Mouse (Mus musculus): ENCODE measurements around the gene Clip1. TPM values are rescaled to one million over a fixed set of nuclear protein-coding genes. Genes with fewer than 3 reads are reported as not detected.

Clip1 gene
- polyA plus RNA-seq, 1 experiment from 2014 or later, result 21.6 TPM

DNA sequence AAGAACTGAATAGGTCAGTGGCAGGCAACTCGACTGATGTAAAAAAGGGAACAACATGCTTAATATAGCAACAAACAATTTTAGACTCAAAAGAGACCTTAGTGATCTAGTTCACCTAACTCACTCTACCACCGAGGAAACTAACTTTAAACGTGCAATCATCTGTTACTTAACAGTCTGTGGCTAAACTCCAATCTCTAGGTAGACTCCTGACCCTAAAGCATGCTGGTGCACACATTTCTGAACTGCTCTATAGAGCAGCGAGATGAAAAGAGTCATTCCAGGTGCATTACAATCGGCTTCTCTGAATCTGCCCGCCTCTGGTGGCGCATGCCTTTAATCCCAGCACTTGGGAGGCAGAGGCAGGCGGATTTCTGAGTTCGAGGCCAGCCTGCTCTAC is 8.7 kb downstream of the Clip1 start:
- 69% methylated on average over 9 of the region's 9 CpGs for WGBS

GRCm38 (mm10) chr5:123675221-123675620 is 9.2 kb downstream of the Clip1 start:
- H3K4me3 ChIP-seq (replicated peaks; ENCODE audit: low read depth, low read length), result no peak overlapping the region
- DNase-seq (ENCODE audit: low spot score) (peak; percentile 71), ATAC-seq (replicated peaks; ENCODE audit: low FRiP score, low read depth) (no peak)
- TF ChIP-seq CTCF (IDR thresholded peaks at IDR 0.05; ENCODE audit: low read depth), result no peak
- H3K9me3 ChIP-seq (replicated peaks; ENCODE audit: low read length), result no peaks in the 10 kb centered on the region
- WGBS, result 12% methylated on average over 3 of the region's 3 CpGs
- no peak overlapping the region for H3K9ac ChIP-seq (ENCODE audit: low read depth, low read length)
- H3K4me1 ChIP-seq (replicated peaks; ENCODE audit: insufficient read depth, low read length), result peaks cover under 1% of the 10 kb centered on the region; the same call in 1 of the 2 replicates
- H3K4me2 ChIP-seq (ENCODE audit: low read length), result no peak overlapping the region
- no peaks in the 10 kb centered on the region for H3K27me3 ChIP-seq (ENCODE audit: insufficient read depth, low read length)
- no peak overlapping the region for H3K27ac ChIP-seq
- H3K36me3 ChIP-seq (ENCODE audit: insufficient read depth, low read length), result no peaks in the 10 kb centered on the region

More for the DNA sequence above, 8.7 kb downstream of the Clip1 start:
- Histone ChIP-seq H3K4me2 (ENCODE audit: low read length) (no peak overlapping the region), H3K9ac (ENCODE audit: low read depth, low read length) (no peak overlapping the region), H3K27ac (no peak overlapping the region), H3K4me3 (replicated peaks; ENCODE audit: low read depth, low read length) (no peak overlapping the region), H3K4me1 (replicated peaks; ENCODE audit: insufficient read depth, low read length) (no peaks in the 10 kb centered on the region; the same call in 1 of the 2 replicates), H3K27me3 (ENCODE audit: insufficient read depth, low read length) (no peaks in the 10 kb centered on the region), H3K36me3 (ENCODE audit: insufficient read depth, low read length) (no peaks in the 10 kb centered on the region), H3K9me3 (replicated peaks; ENCODE audit: low read length) (no peaks in the 10 kb centered on the region)
- no peak for DNase-seq (ENCODE audit: low spot score)
- TF ChIP-seq CTCF (IDR thresholded peaks at IDR 0.05; ENCODE audit: low read depth), result no peak
- no peak for ATAC-seq (replicated peaks; ENCODE audit: low FRiP score, low read depth)

DNA sequence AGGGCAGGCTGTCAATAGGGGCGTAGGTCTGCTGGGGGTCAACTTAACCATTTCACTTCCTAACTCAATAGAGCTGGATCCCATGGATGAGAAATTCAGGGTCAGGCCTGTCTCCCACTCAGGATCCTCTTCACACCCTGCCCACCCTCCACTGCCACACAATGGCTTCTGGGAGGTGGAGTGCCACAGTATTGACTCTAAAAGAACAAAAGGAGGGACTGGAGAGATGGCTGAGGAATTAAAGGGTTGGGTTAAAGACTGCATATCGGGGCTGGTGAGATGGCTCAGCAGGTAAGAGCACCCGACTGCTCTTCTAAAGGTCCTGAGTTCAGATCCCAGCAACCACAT is 13.0 kb downstream of the Clip1 start:
- TF ChIP-seq CTCF (IDR thresholded peaks at IDR 0.05; ENCODE audit: low read depth), result no peak
- H3K27ac ChIP-seq, result 0 out of 2 replicates have a peak overlapping the region, but pooled peaks have one; percentile 54
- H3K4me2 ChIP-seq (ENCODE audit: low read length), result peak overlapping the region; percentile 23; the same call in 1 of the 2 replicates
- no peaks in the 10 kb centered on the region for H3K27me3 ChIP-seq (ENCODE audit: insufficient read depth, low read length)
- WGBS, result 79% methylated on average over 3 of the region's 3 CpGs
- peaks cover 4% of the 10 kb centered on the region; the same call in 1 of the 2 replicates for H3K4me1 ChIP-seq (replicated peaks; ENCODE audit: insufficient read depth, low read length)
- DNase-seq (ENCODE audit: low spot score) (no peak), ATAC-seq (replicated peaks; ENCODE audit: low FRiP score, low read depth) (no peak)
- H3K4me3 ChIP-seq (replicated peaks; ENCODE audit: low read depth, low read length), result no peak overlapping the region
- H3K36me3 ChIP-seq (ENCODE audit: insufficient read depth, low read length), result no peaks in the 10 kb centered on the region
- no peak overlapping the region for H3K9ac ChIP-seq (ENCODE audit: low read depth, low read length)
- H3K9me3 ChIP-seq (replicated peaks; ENCODE audit: low read length), result no peaks in the 10 kb centered on the region

DNA sequence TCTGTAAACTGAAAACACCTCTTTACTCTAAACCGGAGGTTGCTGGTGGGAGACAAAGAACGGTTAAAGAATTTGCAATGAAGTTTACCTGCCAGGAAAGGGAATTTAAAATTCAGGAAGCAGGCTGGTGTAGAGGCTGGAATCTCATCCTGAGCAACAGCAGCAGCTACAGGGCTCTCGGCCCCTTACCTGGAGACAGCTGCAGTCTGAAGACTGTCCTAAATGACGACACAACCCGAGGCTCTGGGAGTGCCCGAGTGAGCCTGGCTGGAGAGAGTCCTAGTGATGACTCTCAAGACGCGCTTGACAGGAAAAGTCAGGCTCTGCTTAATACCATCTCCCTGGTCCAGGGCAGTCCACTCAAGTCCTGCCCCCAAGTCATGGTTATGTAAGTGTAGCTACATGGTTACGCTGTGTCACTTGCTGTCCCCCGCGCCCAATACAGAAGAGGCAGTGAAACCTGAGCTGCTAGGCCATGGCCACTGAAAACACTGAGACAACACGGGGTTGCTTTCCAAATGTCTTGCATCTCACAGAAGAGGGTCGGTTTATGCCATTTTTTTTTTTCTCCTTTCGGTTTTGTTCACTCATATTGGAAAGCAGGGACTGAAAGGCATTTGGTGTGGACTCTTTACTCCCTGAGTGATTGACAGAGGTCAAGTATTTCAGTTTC is 13.5 kb downstream of the Clip1 start:
- Histone ChIP-seq H3K36me3 (ENCODE audit: insufficient read depth, low read length) (no peaks in the 10 kb centered on the region), H3K9ac (ENCODE audit: low read depth, low read length) (no peak overlapping the region), H3K4me1 (replicated peaks; ENCODE audit: insufficient read depth, low read length) (peaks cover 4% of the 10 kb centered on the region; the same call in 1 of the 2 replicates), H3K27ac (peak overlapping the region; percentile 54; the same call in 1 of the 2 replicates), H3K4me2 (ENCODE audit: low read length) (peak overlapping the region; percentile 23), H3K9me3 (replicated peaks; ENCODE audit: low read length) (no peaks in the 10 kb centered on the region), H3K4me3 (replicated peaks; ENCODE audit: low read depth, low read length) (no peak overlapping the region; the same call in 1 of the 2 replicates), H3K27me3 (ENCODE audit: insufficient read depth, low read length) (no peaks in the 10 kb centered on the region)
- 24% methylated on average over 14 of the region's 14 CpGs for WGBS
- peak; percentile 49 for DNase-seq (ENCODE audit: low spot score)
- TF ChIP-seq CTCF (IDR thresholded peaks at IDR 0.05; ENCODE audit: low read depth), result no peak
- ATAC-seq (replicated peaks; ENCODE audit: low FRiP score, low read depth), result no peak; the same call in 1 of the 2 replicates

- Histone ChIP-seq H3K9me3 (replicated peaks; ENCODE audit: low read length) (no peaks in the 10 kb centered on the region), H3K4me2 (ENCODE audit: low read length) (peak overlapping the region; percentile 23), H3K27me3 (ENCODE audit: insufficient read depth, low read length) (no peaks in the 10 kb centered on the region), H3K9ac (ENCODE audit: low read depth, low read length) (no peak overlapping the region), H3K36me3 (ENCODE audit: insufficient read depth, low read length) (no peaks in the 10 kb centered on the region), H3K4me3 (replicated peaks; ENCODE audit: low read depth, low read length) (no peak overlapping the region), H3K27ac (peak overlapping the region; percentile 54), H3K4me1 (replicated peaks; ENCODE audit: insufficient read depth, low read length) (peaks cover 4% of the 10 kb centered on the region; the same call in 1 of the 2 replicates)
- WGBS, result 58% methylated on average over 9 of the region's 9 CpGs
- no peak for ATAC-seq (replicated peaks; ENCODE audit: low FRiP score, low read depth)
- TF ChIP-seq CTCF (IDR thresholded peaks at IDR 0.05; ENCODE audit: low read depth), result no peak
- DNase-seq (ENCODE audit: low spot score), result no peak
Measured at GRCm38 (mm10) chr5:123669991-123670799, 14.2 kb downstream of the Clip1 start.

- Histone ChIP-seq H3K9me3 (replicated peaks; ENCODE audit: low read length) (no peaks in the 10 kb centered on the region), H3K4me1 (replicated peaks; ENCODE audit: insufficient read depth, low read length) (peaks cover 4% of the 10 kb centered on the region; the same call in 1 of the 2 replicates), H3K9ac (ENCODE audit: low read depth, low read length) (no peak overlapping the region), H3K4me3 (replicated peaks; ENCODE audit: low read depth, low read length) (no peak overlapping the region), H3K27me3 (ENCODE audit: insufficient read depth, low read length) (no peaks in the 10 kb centered on the region), H3K4me2 (ENCODE audit: low read length) (no peak overlapping the region), H3K27ac (no peak overlapping the region), H3K36me3 (ENCODE audit: insufficient read depth, low read length) (no peaks in the 10 kb centered on the region)
- TF ChIP-seq CTCF (IDR thresholded peaks at IDR 0.05; ENCODE audit: low read depth), result no peak
- no peak for ATAC-seq (replicated peaks; ENCODE audit: low FRiP score, low read depth)
- DNase-seq (ENCODE audit: low spot score), result no peak
- 86% methylated on average over 12 of the region's 12 CpGs for WGBS
Measured at GRCm38 (mm10) chr5:123667915-123668314, 16.5 kb downstream of the Clip1 start.
